Comparison of ENCODE assay signal across 1 mouse cellular context in the genomic region with DNA sequence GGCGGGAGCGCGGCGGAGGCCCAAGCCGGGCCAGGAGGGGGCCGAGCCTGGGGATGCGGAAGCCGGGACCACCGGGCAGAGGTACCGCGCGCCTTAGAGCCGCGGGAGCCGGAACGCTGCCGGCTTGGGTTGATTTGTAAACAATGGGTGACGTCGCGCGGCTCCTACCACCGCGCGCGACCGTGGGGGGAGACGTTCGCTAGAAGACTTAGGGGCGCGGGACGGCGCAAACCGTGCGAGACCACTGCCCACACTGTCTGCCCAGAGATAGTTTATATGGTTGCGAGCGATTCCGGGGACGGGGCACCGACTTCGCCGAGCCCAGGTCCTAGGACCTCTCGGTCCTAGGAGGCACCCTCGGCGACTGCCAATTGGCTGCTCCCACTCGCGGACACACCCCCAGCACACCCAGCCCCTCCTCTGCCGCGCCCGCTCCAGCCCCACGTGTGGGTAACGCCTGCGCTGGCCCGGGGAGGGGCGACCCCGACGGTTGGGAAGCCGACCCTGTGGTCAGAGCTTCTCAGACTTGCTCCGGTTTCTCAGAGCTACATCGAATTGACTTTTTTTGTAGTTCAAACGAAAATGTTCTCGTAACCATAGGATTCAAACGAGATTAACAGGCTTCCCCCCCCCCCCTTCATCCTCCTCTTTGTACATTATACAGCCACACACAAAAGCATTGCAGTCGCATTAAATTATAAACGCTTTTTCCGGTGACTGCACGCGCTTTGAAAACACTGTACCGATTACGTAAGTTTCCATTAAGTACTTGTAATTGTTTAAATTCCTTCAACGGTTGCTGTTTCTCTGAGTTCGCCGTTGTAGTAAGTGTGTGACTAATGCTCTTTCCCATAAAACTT.
TF ChIP-seq lines count a peak whose summit lies in the region.

TSS of gene Frat2 (minus strand) at position 141 of the 860 bp plus-strand sequence.

TF ChIP-seq in CH12.LX, 34 proteins besides CTCF, POLR2A, EP300 and RAD21 (continued from another document):
- TF ChIP-seq MEF2A (IDR thresholded peaks at IDR 0.05; ENCODE audit: borderline replicate concordance, low read depth, low read length), result no peak
- TF ChIP-seq TBP (conservative IDR thresholded peaks at IDR 0.05; ENCODE audit: low read depth, low read length), result no peak
- TF ChIP-seq UBTF (IDR thresholded peaks at IDR 0.05; ENCODE audit: low read depth, low read length), result no peak
- TF ChIP-seq IRF4 (IDR thresholded peaks at IDR 0.05; ENCODE audit: low read depth, low read length), result 0 out of 2 replicates have a peak, but pooled peaks have one; percentile 20
- TF ChIP-seq RCOR1 (conservative IDR thresholded peaks at IDR 0.05; ENCODE audit: low read depth, low read length), result no peak
- no peak for TF ChIP-seq JUND (conservative IDR thresholded peaks at IDR 0.05; ENCODE audit: low read depth, low read length)
- peak; percentile 68 for TF ChIP-seq NRF1 (IDR thresholded peaks at IDR 0.05; ENCODE audit: low read depth, low read length)
- TF ChIP-seq KAT2A (IDR thresholded peaks at IDR 0.05; ENCODE audit: insufficient replicate concordance, low read length), result no peak
- TF ChIP-seq MYC (IDR thresholded peaks at IDR 0.05; ENCODE audit: low read depth, low read length), result peak; percentile 61; the same call in 1 of the 2 replicates
- TF ChIP-seq GABPA (IDR thresholded peaks at IDR 0.05; ENCODE audit: insufficient replicate concordance, low read depth, low read length), result no peak
- no peak for TF ChIP-seq PAX5 (IDR thresholded peaks at IDR 0.05; ENCODE audit: low read length)
- peak; percentile 89 for TF ChIP-seq MAX (IDR thresholded peaks at IDR 0.05; ENCODE audit: low read length)
- TF ChIP-seq POLR2AphosphoS2 (IDR thresholded peaks at IDR 0.05; ENCODE audit: low read depth, low read length), result no peak
- TF ChIP-seq CHD2 (IDR thresholded peaks at IDR 0.05; ENCODE audit: low read length), result no peak
- TF ChIP-seq HCFC1 (IDR thresholded peaks at IDR 0.05; ENCODE audit: low read depth, low read length), result peak; percentile 76
- no peak for TF ChIP-seq ZMIZ1 (IDR thresholded peaks at IDR 0.05; ENCODE audit: low read depth, low read length)
- peak; percentile 99 for TF ChIP-seq CHD1 (IDR thresholded peaks at IDR 0.05; ENCODE audit: low read depth, low read length)
